Mouse (Mus musculus) layer of hippocampus, postnatal 25 days (tissue): ENCODE measurements at regions not wholly inside any gene's neighbourhood (a gene's known extent, or its start where the extent isn't known, plus 50 kb on each side); places are given as distances from the start of the nearest gene placed in this dataset.

Experiments
- DNase-seq, 2 experiments: peaks; one replicate each; pipeline ENCODE4 v3.0.0; 2022; ENCODE audit warnings: mixed read lengths in 2 of 2, low spot score in 1 of 2; ENCODE audit errors: extremely low spot score in 1 of 2

- DNase-seq, result no peak
Observed at GRCm38 (mm10) chr13:107715616-107716015, 328.6 kb upstream of the Smim15 start.

GRCm38 (mm10) chr13:107714001-107714400 is 330.2 kb upstream of the Smim15 start:
- DNase-seq, result no peak

GRCm38 (mm10) chr13:107711341-107711994 is 332.8 kb upstream of the Smim15 start:
- no peak for DNase-seq

GRCm38 (mm10) chr13:107710368-107710767 is 333.9 kb upstream of the Smim15 start:
- DNase-seq, result no peak

GRCm38 (mm10) chr13:107709828-107710227 is 334.4 kb upstream of the Smim15 start:
- DNase-seq, result no peak

- no peak for DNase-seq
Observed at GRCm38 (mm10) chr13:107703736-107704135, 340.5 kb upstream of the Smim15 start.

- no peak for DNase-seq
Observed at GRCm38 (mm10) chr13:107700268-107701139, 343.7 kb upstream of the Smim15 start.

- no peak for DNase-seq
Observed at GRCm38 (mm10) chr13:107699251-107699650, 345.0 kb upstream of the Smim15 start.

GRCm38 (mm10) chr13:107698345-107698744 is 345.9 kb upstream of the Smim15 start:
- DNase-seq, result no peak

- no peak for DNase-seq
Observed at GRCm38 (mm10) chr13:107692123-107692830, 352.0 kb upstream of the Smim15 start.

- DNase-seq, result no peak
Observed at GRCm38 (mm10) chr13:107688972-107689371, 355.3 kb upstream of the Smim15 start.

- DNase-seq, result no peak
Observed at GRCm38 (mm10) chr13:107685231-107685630, 359.0 kb upstream of the Smim15 start.

GRCm38 (mm10) chr13:107683909-107684308 is 360.3 kb upstream of the Smim15 start:
- DNase-seq, result no peak

- DNase-seq, result no peak
Observed at GRCm38 (mm10) chr13:107681719-107682118, 362.5 kb upstream of the Smim15 start.

GRCm38 (mm10) chr13:107678860-107679259 is 365.4 kb upstream of the Smim15 start:
- DNase-seq, result no peak

- DNase-seq, result no peak
Observed at GRCm38 (mm10) chr13:107677091-107677470, 367.2 kb upstream of the Smim15 start.

- no peak for DNase-seq
Observed at GRCm38 (mm10) chr13:107676310-107677090, 367.7 kb upstream of the Smim15 start.

GRCm38 (mm10) chr13:107672166-107672565 is 372.1 kb upstream of the Smim15 start:
- DNase-seq, result no peak

- DNase-seq, result no peak
Observed at GRCm38 (mm10) chr13:107668509-107668908, 375.7 kb upstream of the Smim15 start.

- no peak for DNase-seq
Observed at GRCm38 (mm10) chr13:107665775-107666174, 378.5 kb upstream of the Smim15 start.
